Comparison of ENCODE assay signal across 31 mouse cellular contexts in genomic region chr17:86971036-86971435, GRCm38 (mm10). TPM values are rescaled to one million over a fixed set of nuclear protein-coding genes. Genes with fewer than 3 reads are reported as not detected.
DNase-seq lines count a peak whose midpoint lies in the region; ATAC-seq and TF ChIP-seq lines count a peak whose summit lies in the region.
"Had no signal": no experiment of that assay in that cellular context is flagged by ENCODE, and none has a peak within 500 bp of the region (broad histone marks: within the 10 kb centered on the region; RNA-seq: fewer than 3 reads in every experiment).

No protein-coding gene starts in this region.

- ATAC-seq in hindbrain, embryonic 12.5 days (ENCODE audit: low FRiP score): no peak
- ATAC-seq in hindbrain, embryonic 11.5 days (ENCODE audit: low FRiP score): no peak
- peak; percentile 30 for ATAC-seq in CD4-positive, CD25-positive, alpha-beta regulatory T cell, adult 4 months
- ATAC-seq in megakaryocyte, adult 5-6 weeks (ENCODE audit: poor library complexity, severe bottlenecking): peak; percentile 20
- ATAC-seq: intestine, embryonic 16.5 days; midbrain, embryonic 13.5 days had no signal

- H3K4me2 ChIP-seq in hindbrain, embryonic 12.5 days (replicated peaks): no peak overlapping the region
- no peak overlapping the region for H3K4me2 ChIP-seq in hindbrain, embryonic 11.5 days (replicated peaks; ENCODE audit: low read depth, low read length)
- H3K4me2 ChIP-seq: limb, embryonic 15.5 days; liver, embryonic 15.5 days; midbrain, embryonic 13.5 days; neural tube, embryonic 15.5 days had no signal

- WGBS in hindbrain, embryonic 12.5 days: 88% methylated on average over 5 of the region's 5 CpGs
- WGBS in hindbrain, embryonic 11.5 days: 87% methylated on average over 5 of the region's 5 CpGs

- H3K9me3 ChIP-seq in hindbrain, embryonic 12.5 days (replicated peaks): no peaks in the 10 kb centered on the region
- H3K9me3 ChIP-seq in hindbrain, embryonic 11.5 days (ENCODE audit: control insufficient read depth, low read length): no peaks in the 10 kb centered on the region
- H3K9me3 ChIP-seq: embryonic facial prominence, embryonic 10.5 days; limb, embryonic 15.5 days; liver, embryonic 15.5 days; midbrain, embryonic 13.5 days; neural tube, embryonic 15.5 days had no signal

- H3K9ac ChIP-seq in hindbrain, embryonic 12.5 days: no peak overlapping the region
- H3K9ac ChIP-seq in hindbrain, embryonic 11.5 days (ENCODE audit: low read depth, low read length): no peak overlapping the region
- H3K9ac ChIP-seq: limb, embryonic 15.5 days; liver, embryonic 15.5 days; midbrain, embryonic 13.5 days; neural tube, embryonic 15.5 days had no signal

- 0 out of 2 replicates have a peak, but pooled peaks cover 4% of the 10 kb centered on the region for H3K36me3 ChIP-seq in hindbrain, embryonic 12.5 days
- no peaks in the 10 kb centered on the region for H3K36me3 ChIP-seq in hindbrain, embryonic 11.5 days (ENCODE audit: control insufficient read depth, insufficient read depth, low read length)
- H3K36me3 ChIP-seq: liver, embryonic 15.5 days had no signal

- TF ChIP-seq POLR2A in bone marrow macrophage, adult 2 months (IDR thresholded peaks at IDR 0.05; ENCODE audit: borderline replicate concordance, low read depth, low read length): no peak

- H3K27ac ChIP-seq in hindbrain, embryonic 12.5 days: peak overlapping the region; percentile 17; the same call in 1 of the 2 replicates
- no peak overlapping the region for H3K27ac ChIP-seq in hindbrain, embryonic 11.5 days (ENCODE audit: low read depth, low read length)
- peak overlapping the region; percentile 83 for H3K27ac ChIP-seq in bone marrow macrophage, adult 2 months (ENCODE audit: insufficient read depth, low read depth, low read length)
- H3K27ac ChIP-seq: heart, adult 2 months; limb, embryonic 15.5 days; liver, embryonic 15.5 days; macrophage; midbrain, embryonic 13.5 days; neural tube, embryonic 15.5 days; stomach, postnatal 0 days had no signal

- H3K4me1 ChIP-seq in hindbrain, embryonic 12.5 days: peaks cover 3% of the 10 kb centered on the region; the same call in 1 of the 2 replicates
- no peaks in the 10 kb centered on the region for H3K4me1 ChIP-seq in hindbrain, embryonic 11.5 days (replicated peaks; ENCODE audit: control insufficient read depth, insufficient read depth, low read length)
- peaks cover 76% of the 10 kb centered on the region for H3K4me1 ChIP-seq in bone marrow macrophage, adult 2 months (ENCODE audit: control insufficient read depth, insufficient read depth, low read length)

- no peak for DNase-seq in hindbrain, embryonic 11.5 days (ENCODE audit: low spot score)
- DNase-seq in left cerebral cortex, adult 18-20 months (ENCODE audit: low spot score in 2 of 2): no peak
- DNase-seq in right cerebral cortex, adult 2 months (ENCODE audit: low spot score in 2 of 2): no peak
- DNase-seq: adrenal gland, postnatal 14 days; cerebellum, adult 2 months; gastrocnemius, postnatal 25 days; heart, adult 2 months; heart, postnatal 36 days; kidney, postnatal 4 days; right cerebral cortex, postnatal 25 days; thymus, postnatal 25 days had no signal

- H3K4me3 ChIP-seq in hindbrain, embryonic 12.5 days: no peak overlapping the region
- no peak overlapping the region for H3K4me3 ChIP-seq in hindbrain, embryonic 11.5 days (ENCODE audit: low read depth, low read length)
- no peak overlapping the region for H3K4me3 ChIP-seq in bone marrow macrophage, adult 2 months (ENCODE audit: insufficient read depth, low read length)
- H3K4me3 ChIP-seq: embryonic facial prominence, embryonic 10.5 days; heart, adult 2 months; limb, embryonic 15.5 days; liver, embryonic 15.5 days; midbrain, embryonic 13.5 days; neural tube, embryonic 15.5 days had no signal

- H3K27me3 ChIP-seq in hindbrain, embryonic 12.5 days: no peaks in the 10 kb centered on the region
- no peaks in the 10 kb centered on the region for H3K27me3 ChIP-seq in hindbrain, embryonic 11.5 days (ENCODE audit: control insufficient read depth, insufficient read depth, low read length)
- H3K27me3 ChIP-seq: limb, embryonic 15.5 days; liver, embryonic 15.5 days; midbrain, embryonic 13.5 days; neural tube, embryonic 15.5 days had no signal

- TF ChIP-seq CTCF in bone marrow macrophage, adult 2 months (IDR thresholded peaks at IDR 0.05; ENCODE audit: low read depth, low read length): no peak

RNA-seq across cellular contexts. Expression of gene Rhoq, which starts 8.2 kb away (rescaled TPM):
- polyA plus RNA-seq in hindbrain, embryonic 12.5 days (2016; fragmentation: Nextera tagmentation; extraction: Ambion mirVana): 16.3 and 19.2 TPM in 2 replicates
- polyA plus RNA-seq in hindbrain, embryonic 11.5 days (2014; fragmentation: Nextera tagmentation; extraction: Ambion mirVana): 10.7 and 13.1 TPM in 2 replicates
- 1 to 10 TPM; 4.2 TPM for polyA plus RNA-seq in CD4-positive, CD25-positive, alpha-beta regulatory T cell, adult 4 months (2017; shearing (Covaris generic))
- polyA plus RNA-seq in bone marrow macrophage, adult 2 months (2012; ENCODE audit: insufficient read depth, insufficient read length, missing spikeins): 45.7 and 50.2 TPM in 2 replicates
- total RNA-seq in megakaryocyte, adult 5-6 weeks (2015): 16.5 and 25.2 TPM in 2 replicates
- total RNA-seq in megakaryocyte, adult 5-6 weeks (2017): 16.5 and 17.8 TPM in 2 replicates
- 10 to 100 TPM; 37.8 to 46.2 TPM for total RNA-seq in left cerebral cortex, adult 18-20 months (2021)

RNA-seq across cellular contexts. Expression of gene Atp6v1e2, which starts 23.3 kb away (rescaled TPM):
- not detected in 2 replicates for polyA plus RNA-seq in hindbrain, embryonic 12.5 days (2016; fragmentation: Nextera tagmentation; extraction: Ambion mirVana)
- not detected in 2 replicates for polyA plus RNA-seq in hindbrain, embryonic 11.5 days (2014; fragmentation: Nextera tagmentation; extraction: Ambion mirVana)
- polyA plus RNA-seq in CD4-positive, CD25-positive, alpha-beta regulatory T cell, adult 4 months (2017; shearing (Covaris generic)): not detected
- polyA plus RNA-seq in bone marrow macrophage, adult 2 months (2012; ENCODE audit: insufficient read depth, insufficient read length, missing spikeins): not detected in 2 replicates
- total RNA-seq in megakaryocyte, adult 5-6 weeks (2015): not detected in 2 replicates
- total RNA-seq in megakaryocyte, adult 5-6 weeks (2017): not detected in 2 replicates
- not detected for total RNA-seq in left cerebral cortex, adult 18-20 months (2021)
- total RNA-seq: adrenal gland, postnatal 14 days; common myeloid progenitor, adult 5-6 weeks; ES-E14; gastrocnemius, postnatal 25 days; heart, adult 2 months; heart, postnatal 36 days; left cerebral cortex, postnatal 10 days had no signal
- polyA plus RNA-seq: cerebellum, adult 2 months; embryonic facial prominence, embryonic 10.5 days; heart, adult 2 months; heart, embryonic 14.5 days; kidney, embryonic 14.5 days; limb, embryonic 15.5 days; liver, embryonic 15.5 days; lung, embryonic 16.5 days; macrophage; midbrain, embryonic 13.5 days; neural tube, embryonic 15.5 days had no signal

RNA-seq across cellular contexts. Expression of gene Tmem247, which starts 53.9 kb away (rescaled TPM):
- not detected in 2 replicates for polyA plus RNA-seq in hindbrain, embryonic 12.5 days (2016; fragmentation: Nextera tagmentation; extraction: Ambion mirVana)
- not detected in 2 replicates for polyA plus RNA-seq in hindbrain, embryonic 11.5 days (2014; fragmentation: Nextera tagmentation; extraction: Ambion mirVana)
- not detected for polyA plus RNA-seq in CD4-positive, CD25-positive, alpha-beta regulatory T cell, adult 4 months (2017; shearing (Covaris generic))
- polyA plus RNA-seq in bone marrow macrophage, adult 2 months (2012; ENCODE audit: insufficient read depth, insufficient read length, missing spikeins): not detected in 2 replicates
- total RNA-seq in megakaryocyte, adult 5-6 weeks (2015): not detected in 2 replicates
- not detected in 2 replicates for total RNA-seq in megakaryocyte, adult 5-6 weeks (2017)
- not detected for total RNA-seq in left cerebral cortex, adult 18-20 months (2021)
- total RNA-seq: adrenal gland, postnatal 14 days; common myeloid progenitor, adult 5-6 weeks; ES-E14; gastrocnemius, postnatal 25 days; heart, adult 2 months; heart, postnatal 36 days; layer of hippocampus, postnatal 10 days; left cerebral cortex, postnatal 10 days had no signal
- polyA plus RNA-seq: cerebellum, adult 2 months; embryonic facial prominence, embryonic 10.5 days; frontal cortex, adult 2 months; heart, adult 2 months; heart, embryonic 14.5 days; intestine, embryonic 16.5 days; kidney, embryonic 14.5 days; limb, embryonic 15.5 days; liver, embryonic 15.5 days; lung, embryonic 16.5 days; macrophage; midbrain, embryonic 13.5 days; neural tube, embryonic 15.5 days; stomach, postnatal 0 days had no signal

RNA-seq across cellular contexts. Expression of gene Pigf, which starts 54.2 kb away (rescaled TPM):
- 30.9 and 32.6 TPM in 2 replicates for polyA plus RNA-seq in hindbrain, embryonic 12.5 days (2016; fragmentation: Nextera tagmentation; extraction: Ambion mirVana)
- polyA plus RNA-seq in hindbrain, embryonic 11.5 days (2014; fragmentation: Nextera tagmentation; extraction: Ambion mirVana): 42.3 and 45.2 TPM in 2 replicates
- polyA plus RNA-seq in CD4-positive, CD25-positive, alpha-beta regulatory T cell, adult 4 months (2017; shearing (Covaris generic)): 10 to 100 TPM; 20.4 to 22.1 TPM
- 9.6 and 12.6 TPM in 2 replicates for polyA plus RNA-seq in bone marrow macrophage, adult 2 months (2012; ENCODE audit: insufficient read depth, insufficient read length, missing spikeins)
- 21.6 and 25.4 TPM in 2 replicates for total RNA-seq in megakaryocyte, adult 5-6 weeks (2015)
- 27.7 and 32.1 TPM in 2 replicates for total RNA-seq in megakaryocyte, adult 5-6 weeks (2017)
- 10 to 100 TPM; 19.1 to 19.7 TPM for total RNA-seq in left cerebral cortex, adult 18-20 months (2021)

RNA-seq across cellular contexts. Expression of gene Cript, which starts 54.3 kb away (rescaled TPM):
- 188 and 190 TPM in 2 replicates for polyA plus RNA-seq in hindbrain, embryonic 12.5 days (2016; fragmentation: Nextera tagmentation; extraction: Ambion mirVana)
- polyA plus RNA-seq in hindbrain, embryonic 11.5 days (2014; fragmentation: Nextera tagmentation; extraction: Ambion mirVana): 212 and 226 TPM in 2 replicates
- polyA plus RNA-seq in CD4-positive, CD25-positive, alpha-beta regulatory T cell, adult 4 months (2017; shearing (Covaris generic)): 100 to 1,000 TPM in 1 of 2 experiments, 10 to 100 TPM in 1; 93.3 to 104 TPM
- 60.7 and 69.6 TPM in 2 replicates for polyA plus RNA-seq in bone marrow macrophage, adult 2 months (2012; ENCODE audit: insufficient read depth, insufficient read length, missing spikeins)
- total RNA-seq in megakaryocyte, adult 5-6 weeks (2015): 135 and 148 TPM in 2 replicates
- 71.6 and 93.9 TPM in 2 replicates for total RNA-seq in megakaryocyte, adult 5-6 weeks (2017)
- 10 to 100 TPM; 57.7 to 68.4 TPM for total RNA-seq in left cerebral cortex, adult 18-20 months (2021)

Comparison
In these comparisons a context has a peak if more than half of its experiments do, and no peak if none do; other contexts are left out.
1. ATAC-seq: peak in CD4-positive, CD25-positive, alpha-beta regulatory T cell, adult 4 months (single experiment) and megakaryocyte, adult 5-6 weeks (single experiment); none in hindbrain, embryonic 12.5 days (single experiment) and hindbrain, embryonic 11.5 days (single experiment).